Mouse (Mus musculus) olfactory bulb, adult 2 months (tissue): ENCODE results near the gene Traf7.

Source experiments
- CTCF ChIP-seq: fragments of 200-500 bp; IDR thresholded peaks from 2 replicates; pipeline ENCODE4 v1.5.1; 2012; ENCODE audit warnings: low read depth, mild to moderate bottlenecking, low read length, moderate library complexity; ENCODE audit not compliant: insufficient read depth
- POLR2A ChIP-seq: fragments of 200-500 bp; IDR thresholded peaks from 2 replicates; pipeline ENCODE4 v1.6.1; 2012; ENCODE audit warnings: mild to moderate bottlenecking, low read depth, low read length, moderate library complexity; ENCODE audit not compliant: insufficient read depth

DNA sequence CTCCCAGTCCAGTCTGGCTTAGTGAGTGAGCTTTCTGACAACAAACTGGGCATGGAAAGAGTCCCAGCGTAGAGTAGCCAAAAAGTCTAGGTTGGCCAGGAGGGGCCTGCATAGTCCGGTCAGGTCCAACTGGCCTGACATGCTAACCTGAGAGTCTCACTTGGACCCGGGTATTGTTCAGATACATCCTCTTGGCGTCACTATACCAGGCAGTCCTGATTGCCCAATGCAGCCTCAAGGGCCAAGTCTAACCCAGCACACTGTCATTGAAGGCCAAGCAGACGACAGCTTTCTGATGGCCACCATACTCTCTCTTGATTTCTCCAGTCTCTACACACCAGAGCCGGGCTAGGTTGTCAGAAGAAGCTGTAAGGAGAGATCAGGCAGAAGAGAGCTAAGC is 52.2 kb downstream of the Traf7 start:
- TF ChIP-seq POLR2A, result no peak
- no peak for TF ChIP-seq CTCF
